Mouse (Mus musculus) limb, embryonic 11.5 days (tissue): ENCODE results near the gene Usp18. TPM values are rescaled to one million over a fixed set of nuclear protein-coding genes. Genes with fewer than 3 reads are reported as not detected.

Experiments used
- ATAC-seq: fragments of 200-750 bp; cut with Nextera tagmentation; 2 replicates; pipeline ENCODE4 v1.8.0; 2017; ENCODE audit warnings: low read depth; ENCODE audit not compliant: insufficient number of reproducible peaks, low FRiP score, low TSS enrichment
- DNase-seq: peaks from one replicate; pipeline ENCODE4 v3.0.0-alpha.2; 2015; ENCODE audit warnings: low spot score
- H3K27ac ChIP-seq: fragments of 300-500 bp; sonication (generic); replicated peaks from 2 replicates; pipeline ENCODE4 v1.5.1; 2014; ENCODE audit warnings: low read depth, mild to moderate bottlenecking, low read length
- H3K27me3 ChIP-seq: fragments of 300-500 bp; sonication (generic); 2 replicates; pipeline ENCODE4 v1.6.1; 2014; ENCODE audit warnings: mild to moderate bottlenecking, low read length, mixed read lengths; ENCODE audit not compliant: control insufficient read depth, insufficient read depth
- H3K36me3 ChIP-seq: fragments of 300-500 bp; sonication (generic); 2 replicates; pipeline ENCODE4 v1.6.1; 2014; ENCODE audit warnings: mild to moderate bottlenecking, low read length, moderate library complexity, mixed read lengths; ENCODE audit not compliant: control insufficient read depth, insufficient read depth
- H3K4me1 ChIP-seq: fragments of 300-500 bp; sonication (generic); 2 replicates; pipeline ENCODE4 v1.6.1; 2014; ENCODE audit warnings: low read length, mixed read lengths; ENCODE audit not compliant: control insufficient read depth, insufficient read depth
- H3K4me2 ChIP-seq: fragments of 300-500 bp; sonication (generic); 2 replicates; pipeline ENCODE4 v1.6.1; 2014; ENCODE audit warnings: low read depth, mild to moderate bottlenecking, moderate library complexity; ENCODE audit not compliant: severe bottlenecking
- H3K4me3 ChIP-seq: fragments of 300-500 bp; sonication (generic); 2 replicates; pipeline ENCODE4 v1.5.1; 2014; ENCODE audit warnings: low read depth, low read length
- H3K9ac ChIP-seq: fragments of 300-500 bp; sonication (generic); 2 replicates; pipeline ENCODE4 v1.6.1; 2014; ENCODE audit warnings: mild to moderate bottlenecking, low read length
- H3K9me3 ChIP-seq: fragments of 300-500 bp; sonication (generic); 2 replicates; pipeline ENCODE4 v1.6.1; 2016; ENCODE audit warnings: low read length; ENCODE audit not compliant: control insufficient read depth
- WGBS: fragments of 180-500 bp; shearing (Covaris S2); extraction: QIAGEN DNeasy Blood & Tissue Kit; methylation state at CpG from one replicate; pipeline ENCODE4 v1.1.7; 2014; 5-methylcytosine and 5-hydroxymethylcytosine counted together
- polyA plus RNA-seq: library from polyadenylated mRNA; unstranded; fragments of >200 nt; fragmentation: Nextera tagmentation; extraction: Ambion mirVana; gene quantifications from 2 replicates; pipeline ENCODE4 v1.2.1, GENCODE M21; 2014

Gene Usp18
- polyA plus RNA-seq, 1 experiment from 2014 or later, result 0.89 TPM

- no peak for DNase-seq
- peaks cover 15% of the 10 kb centered on the region; the same call in 1 of the 2 replicates for H3K4me1 ChIP-seq
- no peak overlapping the region for H3K4me3 ChIP-seq
- no peak overlapping the region for H3K9ac ChIP-seq
- no peaks in the 10 kb centered on the region for H3K9me3 ChIP-seq
- WGBS, result under 1% methylated on average over 5 of the region's 5 CpGs
- no peak overlapping the region for H3K27ac ChIP-seq
- no peak for ATAC-seq
- H3K4me2 ChIP-seq, result peak overlapping the region; percentile 84
- H3K27me3 ChIP-seq, result peaks cover 27% of the 10 kb centered on the region
- no peaks in the 10 kb centered on the region for H3K36me3 ChIP-seq
These were observed 34.0 kb upstream of the Usp18 start for GRCm38 (mm10) chr6:121211743-121212142.

- ATAC-seq (no peak), DNase-seq (no peak)
- Histone ChIP-seq H3K4me2 (no peak overlapping the region), H3K9ac (no peak overlapping the region), H3K4me3 (no peak overlapping the region), H3K4me1 (peaks cover 15% of the 10 kb centered on the region; the same call in 1 of the 2 replicates), H3K27me3 (peaks cover 27% of the 10 kb centered on the region), H3K9me3 (no peaks in the 10 kb centered on the region), H3K36me3 (no peaks in the 10 kb centered on the region), H3K27ac (no peak overlapping the region)
- 87% methylated on average over 4 of the region's 4 CpGs for WGBS
These were observed 32.7 kb upstream of the Usp18 start for GRCm38 (mm10) chr6:121212988-121213387.

GRCm38 (mm10) chr6:121214221-121214620, 31.5 kb upstream of the Usp18 start:
- Histone ChIP-seq H3K36me3 (no peaks in the 10 kb centered on the region), H3K27ac (no peak overlapping the region), H3K4me2 (no peak overlapping the region), H3K9ac (no peak overlapping the region), H3K9me3 (no peaks in the 10 kb centered on the region), H3K27me3 (peaks cover 27% of the 10 kb centered on the region), H3K4me3 (no peak overlapping the region), H3K4me1 (peaks cover 15% of the 10 kb centered on the region; the same call in 1 of the 2 replicates)
- ATAC-seq, result no peak
- 86% methylated on average over 5 of the region's 5 CpGs for WGBS
- DNase-seq, result no peak

GRCm38 (mm10) chr6:121214667-121215330, 30.9 kb upstream of the Usp18 start:
- DNase-seq (no peak), ATAC-seq (no peak)
- peaks cover 15% of the 10 kb centered on the region; the same call in 1 of the 2 replicates for H3K4me1 ChIP-seq
- H3K9ac ChIP-seq, result no peak overlapping the region
- no peaks in the 10 kb centered on the region for H3K36me3 ChIP-seq
- H3K4me2 ChIP-seq, result no peak overlapping the region
- WGBS, result 89% methylated on average over 8 of the region's 8 CpGs
- peaks cover 22% of the 10 kb centered on the region for H3K27me3 ChIP-seq
- no peaks in the 10 kb centered on the region for H3K9me3 ChIP-seq
- no peak overlapping the region for H3K27ac ChIP-seq
- no peak overlapping the region for H3K4me3 ChIP-seq

- Histone ChIP-seq H3K4me2 (no peak overlapping the region), H3K9ac (no peak overlapping the region), H3K36me3 (no peaks in the 10 kb centered on the region), H3K27ac (no peak overlapping the region), H3K9me3 (no peaks in the 10 kb centered on the region), H3K27me3 (peaks cover 17% of the 10 kb centered on the region), H3K4me3 (no peak overlapping the region), H3K4me1 (peaks cover 14% of the 10 kb centered on the region; the same call in 1 of the 2 replicates)
- DNase-seq (no peak), ATAC-seq (no peak)
- 66% methylated on average over 5 of the region's 5 CpGs for WGBS
These were observed 30.4 kb upstream of the Usp18 start for GRCm38 (mm10) chr6:121215336-121215735.

GRCm38 (mm10) chr6:121215896-121216295, 29.8 kb upstream of the Usp18 start:
- H3K4me3 ChIP-seq, result no peak overlapping the region
- H3K27ac ChIP-seq, result no peak overlapping the region
- no peak overlapping the region for H3K4me2 ChIP-seq
- peaks cover 11% of the 10 kb centered on the region for H3K27me3 ChIP-seq
- H3K9me3 ChIP-seq, result no peaks in the 10 kb centered on the region
- peaks cover 8% of the 10 kb centered on the region; the same call in 1 of the 2 replicates for H3K4me1 ChIP-seq
- DNase-seq, result no peak
- ATAC-seq, result no peak
- no peaks in the 10 kb centered on the region for H3K36me3 ChIP-seq
- H3K9ac ChIP-seq, result no peak overlapping the region
- 88% methylated on average over 6 of the region's 6 CpGs for WGBS

GRCm38 (mm10) chr6:121216589-121217255, 29.0 kb upstream of the Usp18 start:
- peaks cover 3% of the 10 kb centered on the region for H3K27me3 ChIP-seq
- no peak overlapping the region for H3K4me3 ChIP-seq
- no peak overlapping the region for H3K27ac ChIP-seq
- no peak overlapping the region for H3K4me2 ChIP-seq
- no peak for DNase-seq
- 90% methylated on average over 5 of the region's 5 CpGs for WGBS
- no peaks in the 10 kb centered on the region for H3K4me1 ChIP-seq
- no peaks in the 10 kb centered on the region for H3K9me3 ChIP-seq
- ATAC-seq, result no peak
- no peak overlapping the region for H3K9ac ChIP-seq
- no peaks in the 10 kb centered on the region for H3K36me3 ChIP-seq

GRCm38 (mm10) chr6:121218002-121218401, 27.7 kb upstream of the Usp18 start:
- H3K27me3 ChIP-seq, result no peaks in the 10 kb centered on the region; the same call in 1 of the 2 replicates
- 90% methylated on average over 7 of the region's 7 CpGs for WGBS
- no peak overlapping the region for H3K4me3 ChIP-seq
- no peak overlapping the region for H3K9ac ChIP-seq
- no peaks in the 10 kb centered on the region for H3K9me3 ChIP-seq
- H3K27ac ChIP-seq, result no peak overlapping the region
- ATAC-seq (no peak), DNase-seq (no peak)
- no peaks in the 10 kb centered on the region for H3K4me1 ChIP-seq
- H3K36me3 ChIP-seq, result no peaks in the 10 kb centered on the region
- no peak overlapping the region for H3K4me2 ChIP-seq
